Comparison of ENCODE assay signal across 8 mouse cellular contexts in genomic region chr6:54759942-54760498, GRCm38 (mm10). TPM values are rescaled to one million over a fixed set of nuclear protein-coding genes. Genes with fewer than 3 reads are reported as not detected.
DNase-seq lines count a peak whose midpoint lies in the region; ATAC-seq and TF ChIP-seq lines count a peak whose summit lies in the region.

No protein-coding gene starts in this region.

- H3K36me3 ChIP-seq in kidney, embryonic 16.5 days (ENCODE audit: insufficient read depth, low read length), result no peaks in the 10 kb centered on the region
- no peaks in the 10 kb centered on the region for H3K36me3 ChIP-seq in lung, embryonic 14.5 days (ENCODE audit: insufficient read depth)

- H3K4me3 ChIP-seq in kidney, embryonic 16.5 days (ENCODE audit: low read length), result peak overlapping the region; percentile 15
- H3K4me3 ChIP-seq in lung, embryonic 14.5 days (ENCODE audit: low read depth, low read length), result no peak overlapping the region

- 0 out of 2 replicates have a peak, but pooled peaks cover 6% of the 10 kb centered on the region for H3K4me1 ChIP-seq in kidney, embryonic 16.5 days (ENCODE audit: insufficient read depth, low read length)
- H3K4me1 ChIP-seq in lung, embryonic 14.5 days (ENCODE audit: insufficient read depth), result peaks cover 5% of the 10 kb centered on the region

- H3K9ac ChIP-seq in kidney, embryonic 16.5 days (replicated peaks; ENCODE audit: low read length), result peak overlapping the region; percentile 7; the same call in 1 of the 2 replicates
- peak overlapping the region; percentile 20; the same call in 1 of the 2 replicates for H3K9ac ChIP-seq in lung, embryonic 14.5 days

- no peak for TF ChIP-seq CTCF in lung, embryonic 14.5 days (IDR thresholded peaks at IDR 0.05; ENCODE audit: low read depth)

- H3K27me3 ChIP-seq in kidney, embryonic 16.5 days (ENCODE audit: insufficient read depth, low read length), result no peaks in the 10 kb centered on the region
- no peaks in the 10 kb centered on the region for H3K27me3 ChIP-seq in lung, embryonic 14.5 days (ENCODE audit: insufficient read depth, low read length)

- H3K9me3 ChIP-seq in kidney, embryonic 16.5 days (ENCODE audit: low read length), result no peaks in the 10 kb centered on the region
- no peaks in the 10 kb centered on the region for H3K9me3 ChIP-seq in lung, embryonic 14.5 days (ENCODE audit: low read depth, low read length)

- DNase-seq in CD4-positive helper T cell, adult 2 months (ENCODE audit: low read depth, low spot score), result peak; percentile 85
- DNase-seq in T-cell, adult 2 months (ENCODE audit: low spot score), result peak; percentile 85
- DNase-seq in frontal cortex, postnatal 25 days (ENCODE audit: low spot score in 2 of 2), result peak; percentile 13 to 18
- DNase-seq in lung, embryonic 14.5 days, result peak; percentile 33
- peak; percentile 81 for DNase-seq in yolk sac, embryonic 10.5 days (ENCODE audit: low spot score)
- DNase-seq in urinary bladder, adult 18-20 months (ENCODE audit: low spot score in 2 of 2), result no peak

- no peak for ATAC-seq in kidney, embryonic 16.5 days (ENCODE audit: low FRiP score, low TSS enrichment)
- ATAC-seq in lung, embryonic 14.5 days (ENCODE audit: insufficient read depth), result no peak
- peak; percentile 85 for ATAC-seq in neutrophil, adult 5-6 weeks (ENCODE audit: extremely low read depth, insufficient number of reproducible peaks, low FRiP score, poor library complexity, severe bottlenecking)

- WGBS in kidney, embryonic 16.5 days, result under 1% methylated on average over 11 of the region's 11 CpGs
- 3% methylated on average over 11 of the region's 11 CpGs for whole genome bisulfite sequencing in lung, embryonic 14.5 days

- peak overlapping the region; percentile 39 for H3K4me2 ChIP-seq in kidney, embryonic 16.5 days (replicated peaks; ENCODE audit: low read depth, low read length)
- peak overlapping the region; percentile 40 for H3K4me2 ChIP-seq in lung, embryonic 14.5 days

- no peak overlapping the region for H3K27ac ChIP-seq in kidney, embryonic 16.5 days (ENCODE audit: low read length)
- H3K27ac ChIP-seq in lung, embryonic 14.5 days (ENCODE audit: low read depth), result no peak overlapping the region

RNA-seq across cellular contexts. Expression of gene Znrf2, which starts 56.7 kb away (rescaled TPM):
- 4.1 and 4.4 TPM in 2 replicates for polyA plus RNA-seq in kidney, embryonic 16.5 days (2015; fragmentation: Nextera tagmentation; extraction: Ambion mirVana)
- polyA plus RNA-seq in lung, embryonic 14.5 days (2014; fragmentation: Nextera tagmentation; extraction: Ambion mirVana), result 3.2 and 3.9 TPM in 2 replicates
- total RNA-seq in neutrophil, adult 5-6 weeks (2017), result 77.5 and 85.1 TPM in 2 replicates

Comparison
In these comparisons a context has a peak if more than half of its experiments do, and no peak if none do; other contexts are left out.
1. DNase-seq: peak in CD4-positive helper T cell, adult 2 months (single experiment), T-cell, adult 2 months (single experiment), frontal cortex, postnatal 25 days (2 of 2), lung, embryonic 14.5 days (single experiment) and yolk sac, embryonic 10.5 days (single experiment); none in urinary bladder, adult 18-20 months (0 of 2).